Mouse (Mus musculus) Muller cell, postnatal 12 days (primary cell): ENCODE data around the gene Olfr1431.
"Not testable (repeated sequence)": the region's sequence is repeated elsewhere in the genome, so short reads cannot be mapped to it uniquely, and the experiment has no call there.

ENCODE experiments used
- DNase-seq: peaks from one replicate; pipeline ENCODE4 v3.0.0-alpha.2; 2015; ENCODE audit errors: inconsistent ontology term

The Olfr1431 gene

GRCm38 (mm10) chr19:12200334-12200733 lies at the start of gene Olfr1431:
Gene Olfr1431, plus strand, starts transcription at chr19:12200634.
- DNase-seq, result no peak

DNA sequence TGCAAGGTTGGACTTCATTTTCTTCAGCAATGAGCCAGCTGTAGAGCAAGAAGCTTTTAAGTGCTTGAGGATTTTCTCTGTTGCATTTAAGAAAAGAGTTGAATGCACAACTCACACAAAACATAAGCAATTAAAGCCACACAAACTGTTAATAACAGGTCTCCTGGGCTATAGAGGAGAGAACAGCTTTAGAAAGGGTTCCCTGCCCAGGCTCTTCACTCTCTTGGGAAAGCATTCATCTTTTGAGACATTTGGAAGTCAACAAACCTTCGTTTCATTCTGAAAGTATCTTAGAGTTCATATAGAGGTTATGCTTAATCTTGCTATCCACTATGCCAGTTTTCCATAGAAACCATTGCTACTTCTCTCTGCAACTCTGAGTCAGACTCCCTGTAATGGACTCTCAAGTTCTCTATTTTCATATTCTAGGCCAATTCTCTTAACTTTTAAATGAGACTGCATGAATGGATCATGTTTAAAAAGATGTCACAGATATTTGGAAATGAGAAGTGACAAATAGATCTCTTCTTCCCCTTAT lies 30.3 kb upstream of the Olfr1431 start, which contains the start of gene Olfr1555-ps1:
Gene Olfr1555-ps1, minus strand, starts transcription at position 51 of the 538 bp plus-strand sequence.
- not testable (repeated sequence) for DNase-seq

DNA sequence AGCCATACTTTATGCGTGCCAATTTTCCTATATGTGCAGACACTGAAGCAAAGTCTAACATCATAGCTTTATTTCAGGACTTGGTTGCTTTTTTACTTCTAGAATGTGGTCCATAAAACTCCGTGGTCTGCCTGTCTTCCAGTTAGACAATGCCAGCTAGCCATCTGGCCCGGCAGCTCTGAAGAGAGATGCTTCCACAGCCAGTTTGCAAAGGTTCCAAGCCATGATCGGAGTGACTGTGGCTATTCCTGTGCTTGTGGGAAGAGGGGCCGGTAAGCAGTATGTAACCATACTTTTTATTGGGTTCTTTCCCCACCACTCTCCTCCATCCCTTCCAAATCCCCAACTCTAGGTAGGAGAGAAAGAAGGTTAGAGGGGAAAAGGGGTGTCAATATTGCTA lies 25.0 kb upstream of the Olfr1431 start:
- not testable (repeated sequence) for DNase-seq

GRCm38 (mm10) chr19:12199076-12199475 lies 1.4 kb upstream of the Olfr1431 start:
- DNase-seq, result not testable (repeated sequence)

GRCm38 (mm10) chr19:12232496-12232895 lies 32.1 kb downstream of the Olfr1431 start, which contains the start of gene Olfr1432:
Gene Olfr1432, minus strand, starts transcription at chr19:12232596.
- not testable (repeated sequence) for DNase-seq

DNA sequence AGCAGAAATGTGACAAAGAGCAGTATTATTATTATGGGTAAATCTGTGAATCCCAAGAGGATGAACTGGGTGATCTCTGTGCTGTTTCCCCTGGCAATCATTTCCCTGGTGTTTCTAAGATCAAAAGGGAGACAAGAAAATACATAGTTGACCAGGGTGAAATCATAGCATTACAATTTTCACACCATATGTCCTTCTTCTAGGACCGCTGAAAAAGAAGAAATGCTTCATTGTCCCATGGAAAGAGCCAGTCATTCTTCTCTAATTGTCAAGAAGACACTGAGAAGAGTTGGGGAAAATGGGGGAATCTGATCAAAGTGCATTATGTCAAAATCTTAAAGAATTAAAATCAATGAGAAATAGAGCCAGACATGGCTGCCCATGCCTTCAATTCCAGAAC lies 41.1 kb downstream of the Olfr1431 start, which contains the start of gene Olfr262:
Gene Olfr262, minus strand, starts transcription at position 101 of the 400 bp plus-strand sequence.
- no peak for DNase-seq

GRCm38 (mm10) chr19:12260732-12261131 lies 60.3 kb downstream of the Olfr1431 start, which contains the start of gene Olfr235:
Gene Olfr235, plus strand, starts transcription at chr19:12261032.
- DNase-seq, result no peak
